Mouse (Mus musculus) olfactory bulb, adult 2 months (tissue): ENCODE data around the gene Ifnl3.

Experiments used
- CTCF ChIP-seq: fragments of 200-500 bp; IDR thresholded peaks from 2 replicates; pipeline ENCODE4 v1.5.1; 2012; ENCODE audit warnings: low read depth, mild to moderate bottlenecking, low read length, moderate library complexity; ENCODE audit not compliant: insufficient read depth
- POLR2A ChIP-seq: fragments of 200-500 bp; IDR thresholded peaks from 2 replicates; pipeline ENCODE4 v1.6.1; 2012; ENCODE audit warnings: mild to moderate bottlenecking, low read depth, low read length, moderate library complexity; ENCODE audit not compliant: insufficient read depth

DNA sequence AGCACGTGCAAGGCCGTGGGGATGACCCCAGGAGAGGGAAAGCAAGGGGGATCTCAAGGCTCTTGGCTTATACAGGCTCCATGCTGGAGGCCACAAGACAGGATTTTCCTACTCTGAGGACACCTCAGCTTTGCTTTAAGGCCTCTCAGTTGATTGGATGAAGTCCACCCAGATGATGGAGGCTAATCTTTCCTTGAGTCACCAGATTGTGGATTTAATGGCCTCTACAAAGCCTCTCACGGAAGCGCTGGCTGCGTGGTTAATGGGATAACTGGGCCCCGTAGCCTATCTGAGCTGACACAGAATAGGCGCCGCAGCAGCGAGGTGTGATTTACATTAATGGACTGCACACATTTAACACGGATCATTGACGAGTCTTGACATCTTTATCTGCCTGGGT is 27.2 kb upstream of the Ifnl3 start:
- TF ChIP-seq CTCF (no peak), POLR2A (no peak)
